Mouse (Mus musculus) adrenal gland, postnatal 14 days (tissue): ENCODE results near the gene Gm12394. TPM values are rescaled to one million over a fixed set of nuclear protein-coding genes. Genes with fewer than 3 reads are reported as not detected.
"Not testable (repeated sequence)": the region's sequence is repeated elsewhere in the genome, so short reads cannot be mapped to it uniquely, and the experiment has no call there.

Experiments used
- DNase-seq: peaks from one replicate; pipeline ENCODE4 v3.0.0; 2021; ENCODE audit warnings: mixed read lengths
- total RNA-seq: library from RNA; stranded (reverse); gene quantifications from 2 replicates; pipeline ENCODE4 v1.2.3, GENCODE M21; 2021

Gm12394 gene
- total RNA-seq, 1 experiment from 2014 or later: not detected

DNA sequence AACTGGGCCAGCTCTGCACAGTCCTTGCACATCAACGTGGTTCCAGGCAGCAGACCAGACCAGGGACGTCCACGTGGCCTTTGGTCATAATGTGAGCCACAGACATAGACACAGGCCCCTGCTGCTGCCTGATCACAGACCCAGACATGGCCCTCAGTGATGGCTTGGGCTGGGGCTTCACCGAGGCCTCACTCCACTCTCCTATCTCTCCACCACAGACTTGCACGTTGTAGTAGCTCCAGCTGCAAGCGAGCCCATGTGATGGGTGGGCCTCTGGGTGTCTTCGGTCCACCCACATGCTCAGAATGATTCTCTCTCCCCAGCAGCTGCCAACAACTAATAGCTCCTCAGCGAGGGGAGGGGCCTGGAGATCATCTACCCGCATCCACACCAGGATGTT lies 3.9 kb upstream of the Gm12394 start:
- not testable (repeated sequence) for DNase-seq

DNA sequence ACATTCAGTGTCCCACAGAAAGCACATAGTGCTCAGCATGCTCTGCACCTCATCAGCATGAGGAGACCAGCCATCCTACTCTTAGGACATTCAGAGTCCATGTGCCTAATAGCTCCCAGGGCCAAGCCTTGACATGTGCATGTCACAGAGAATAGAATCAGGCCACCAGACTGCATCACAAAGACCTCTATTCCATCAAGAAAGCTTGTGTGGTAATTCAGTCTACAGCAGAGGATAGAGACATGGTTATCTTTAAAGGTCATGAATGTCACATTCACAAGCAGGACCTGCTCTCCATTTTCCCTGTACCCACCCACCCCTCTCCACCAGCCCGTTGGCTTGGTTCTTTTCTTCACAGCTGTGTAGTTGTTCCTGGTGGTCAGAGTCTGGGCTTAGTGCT lies 2.8 kb downstream of the Gm12394 start, which contains the start of gene Fam205a1:
Gene Fam205a1, minus strand, starts transcription at position 101 of the 400 bp plus-strand sequence.
- not testable (repeated sequence) for DNase-seq

DNA sequence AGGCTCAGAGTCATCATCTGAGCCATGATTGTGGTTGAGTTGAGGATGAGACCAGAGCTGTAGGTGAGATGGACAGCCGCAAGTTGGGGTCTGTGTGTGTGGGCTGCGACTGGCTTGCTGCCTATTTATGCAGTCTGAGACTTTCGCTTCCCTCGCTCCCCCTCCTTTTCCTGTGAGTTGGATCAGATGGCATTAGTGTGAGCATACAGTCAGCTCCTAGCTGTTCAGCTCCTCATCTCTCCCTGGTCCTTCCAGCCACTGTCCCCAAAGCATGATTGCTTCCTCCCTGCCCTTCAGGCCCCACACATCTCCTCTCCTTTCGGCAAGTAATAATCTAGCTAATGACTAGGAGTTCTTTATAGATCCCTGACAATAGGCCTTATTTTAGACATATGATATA lies 82.7 kb downstream of the Gm12394 start, which contains the start of gene Ccl21a:
Gene Ccl21a, minus strand, starts transcription at position 101 of the 400 bp plus-strand sequence.
- not testable (repeated sequence) for DNase-seq

DNA sequence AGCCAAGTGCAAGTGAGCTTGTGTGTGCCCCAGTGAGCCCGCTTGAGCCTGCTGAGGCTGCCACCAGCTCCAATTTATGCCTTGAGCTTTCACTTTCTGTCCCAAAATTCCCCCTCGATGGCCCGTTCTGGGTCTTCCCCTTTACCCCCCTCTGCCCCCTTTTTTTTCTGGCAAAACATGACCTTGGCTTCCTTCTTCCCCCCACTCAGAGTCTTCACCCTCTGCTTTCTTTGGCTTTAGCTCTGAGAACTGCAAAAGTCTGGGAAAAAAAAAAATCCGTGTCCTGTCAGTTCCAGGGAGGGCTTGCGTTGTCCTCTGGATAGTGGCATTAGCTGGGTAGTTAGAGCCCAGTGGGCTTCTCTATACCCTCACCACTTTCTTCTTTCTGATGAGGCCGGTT lies 100.1 kb downstream of the Gm12394 start, which contains the start of gene Ccl19:
Gene Ccl19, minus strand, starts transcription at position 101 of the 400 bp plus-strand sequence.
- not testable (repeated sequence) for DNase-seq

DNA sequence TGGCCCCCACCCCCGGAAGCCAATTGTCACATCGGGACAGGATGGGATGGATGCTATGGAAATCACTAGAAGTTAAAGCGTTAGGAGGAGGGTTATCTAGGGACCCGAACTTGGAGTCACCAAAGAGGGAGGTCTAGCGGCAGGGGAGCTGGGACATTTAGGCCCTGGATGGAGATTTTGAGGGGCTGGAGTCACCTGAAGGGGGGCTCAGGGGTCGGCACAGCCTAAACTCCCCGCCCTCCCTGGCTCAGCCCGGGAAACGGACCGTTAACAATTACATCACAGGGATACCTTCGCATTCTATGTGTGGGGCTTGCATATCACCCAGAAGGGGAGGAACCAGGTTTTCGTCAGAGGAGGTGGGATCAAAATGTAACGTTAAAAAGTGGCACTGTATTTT lies 121.3 kb downstream of the Gm12394 start, which contains the start of gene 4930578G10Rik:
Gene 4930578G10Rik, plus strand, starts transcription at position 301 of the 400 bp plus-strand sequence.
- not testable (repeated sequence) for DNase-seq

Other genes with a start within 250 kb of the Gm12394 start
- not detected in 2 replicates for gene Gm10591, start 244.6 kb downstream of the Gm12394 start, total RNA-seq
- gene Gm2564, start 227.1 kb downstream of the Gm12394 start, total RNA-seq: 4.2 and 24.3 TPM in 2 replicates
- gene Ccl27b, start 201.5 kb downstream of the Gm12394 start, total RNA-seq: 20.8 TPM in 1 of 2 replicates, not detected in the other
- not detected in 2 replicates for gene Il11ra2, start 194.9 kb downstream of the Gm12394 start, total RNA-seq
- not detected in 2 replicates for gene 4930578G10Rik, start 121.2 kb downstream of the Gm12394 start, total RNA-seq
- 1.0 and 12.6 TPM in 2 replicates for gene Ccl19, start 100.2 kb downstream of the Gm12394 start, total RNA-seq
- gene Ccl21a, start 82.8 kb downstream of the Gm12394 start, total RNA-seq: 8.8 and 168 TPM in 2 replicates
- gene Fam205a1, start 2.9 kb downstream of the Gm12394 start, total RNA-seq: not detected in 2 replicates
- gene Fam205c, start 17.5 kb upstream of the Gm12394 start, total RNA-seq: not detected in 2 replicates
- 0.56 and 3.8 TPM in 2 replicates for gene Phf24, start 59.9 kb upstream of the Gm12394 start, total RNA-seq
- 17.6 and 18.4 TPM in 2 replicates for gene Dnajb5, start 93.0 kb upstream of the Gm12394 start, total RNA-seq
- gene 1700022I11Rik, start 112.8 kb upstream of the Gm12394 start, total RNA-seq: not detected in 2 replicates
- gene Vcp, start 143.7 kb upstream of the Gm12394 start, total RNA-seq: 265 and 269 TPM in 2 replicates
- gene Fancg, start 153.7 kb upstream of the Gm12394 start, total RNA-seq: 8.7 and 10.2 TPM in 2 replicates
- gene Pigo, start 169.0 kb upstream of the Gm12394 start, total RNA-seq: 16.8 and 17.3 TPM in 2 replicates
- gene Stoml2, start 174.9 kb upstream of the Gm12394 start, total RNA-seq: 200 and 206 TPM in 2 replicates
- gene Fam214b, start 189.4 kb upstream of the Gm12394 start, total RNA-seq: 36.6 and 40.8 TPM in 2 replicates
- 12.1 and 13.9 TPM in 2 replicates for gene Unc13b, start 202.2 kb upstream of the Gm12394 start, total RNA-seq